Mouse (Mus musculus) right cerebral cortex, postnatal 10 days (tissue): Measurements from ENCODE around the gene Pglyrp3.
"Not testable (repeated sequence)": the region's sequence is repeated elsewhere in the genome, so short reads cannot be mapped to it uniquely, and the experiment has no call there.

Source experiments
- DNase-seq, 2 experiments: peaks; one replicate each; pipeline ENCODE4 v3.0.0; 2021; ENCODE audit warnings: low spot score in 2 of 2

The Pglyrp3 gene

DNA sequence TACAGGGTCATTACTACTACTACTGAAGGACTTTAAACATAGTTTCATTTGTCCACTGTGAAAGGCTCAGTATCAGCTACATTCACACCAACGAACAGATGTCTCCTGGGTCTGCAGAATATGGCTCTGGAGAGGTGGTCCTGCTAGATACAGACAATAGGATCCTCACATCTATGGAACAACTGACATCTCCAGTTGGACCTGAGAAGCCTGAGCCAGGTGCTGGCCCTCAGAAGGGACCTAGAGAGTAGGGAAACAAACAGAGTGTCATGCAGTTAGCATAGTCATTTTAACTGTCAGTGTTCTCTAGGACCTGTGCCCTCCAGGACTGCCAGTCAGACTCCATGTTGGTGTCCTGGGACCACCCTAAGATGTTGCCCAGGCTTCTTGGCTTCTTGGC, at the start of gene Pglyrp3:
TSS of gene Pglyrp3 (plus strand) at position 301 of the 400 bp plus-strand sequence.
- DNase-seq = no peak

DNA sequence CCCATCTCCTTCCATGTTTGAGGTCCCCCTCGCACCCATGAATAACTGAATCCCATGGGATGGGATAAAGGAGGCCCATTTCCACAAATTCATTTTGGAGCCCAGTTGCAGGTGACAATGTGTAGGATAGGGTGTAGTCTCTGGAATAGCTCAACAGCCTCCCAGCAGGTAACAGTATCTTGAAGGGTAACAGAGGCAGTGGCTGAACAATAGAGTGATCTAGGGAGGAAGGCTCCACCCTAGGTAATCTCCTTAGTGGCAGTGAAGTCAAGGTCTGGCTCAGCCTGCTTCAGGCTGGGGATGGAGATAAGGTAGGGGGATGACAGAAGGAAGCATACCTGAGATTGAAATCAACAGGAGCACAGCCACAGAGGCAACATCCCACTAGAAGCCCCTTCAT, 3.4 kb upstream of the Pglyrp3 start:
- no peak for DNase-seq

- not testable (repeated sequence) for DNase-seq
These were observed 10.2 kb downstream of the Pglyrp3 start for GRCm38 (mm10) chr3:92024541-92024940.

GRCm38 (mm10) chr3:92033203-92033602, 18.8 kb downstream of the Pglyrp3 start:
- DNase-seq = no peak

DNA sequence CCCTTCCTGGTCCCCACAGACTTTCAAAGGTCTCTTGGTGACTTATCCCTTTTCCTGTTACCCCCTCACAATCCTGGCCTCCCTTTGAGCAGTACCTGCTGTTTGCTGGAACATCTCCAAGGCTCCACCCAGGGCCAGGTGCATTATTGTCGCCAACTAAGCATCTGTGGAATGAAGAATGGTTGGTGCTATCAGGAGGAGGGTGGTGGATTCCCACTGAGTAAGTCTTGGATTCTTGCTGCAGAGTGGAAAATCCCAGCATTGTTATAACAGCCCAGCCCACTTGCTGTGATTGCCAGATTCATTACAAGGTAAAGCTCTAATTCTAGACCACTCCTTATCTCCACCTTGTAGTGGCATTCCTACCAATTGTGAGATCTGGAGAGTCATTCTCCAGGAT, 19.5 kb downstream of the Pglyrp3 start:
- DNase-seq = no peak

DNA sequence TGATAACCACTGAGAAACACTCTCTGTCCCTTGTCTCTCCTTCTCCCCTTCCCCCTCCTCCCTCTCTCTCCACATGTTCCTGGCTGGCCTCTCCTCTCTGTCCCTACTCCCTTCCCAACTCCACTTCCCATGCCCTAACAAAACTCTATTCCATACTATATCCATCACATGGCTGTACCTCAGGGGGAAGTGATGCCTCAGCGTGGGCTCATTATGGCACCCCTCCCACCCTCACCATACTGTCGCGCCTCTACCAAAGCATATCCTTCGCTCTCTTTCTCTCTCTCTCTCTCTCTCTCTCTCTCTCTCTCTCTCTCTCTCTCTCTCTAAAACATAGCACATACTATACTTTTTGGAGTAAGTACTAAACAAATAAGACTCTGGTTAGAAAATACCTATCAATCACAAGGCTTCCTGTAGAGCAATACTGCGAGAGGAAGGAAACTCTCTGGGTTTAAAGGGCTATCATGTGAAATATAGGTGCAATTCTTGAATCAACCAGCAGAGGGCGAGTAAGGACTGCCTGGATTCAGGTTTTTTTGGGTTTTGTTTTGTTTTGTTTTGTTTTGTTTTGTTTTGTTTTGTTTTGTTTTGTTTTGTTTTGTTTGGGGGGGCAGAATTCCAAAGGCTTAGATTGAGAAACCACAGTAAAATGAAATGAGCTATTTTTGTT, 36.1 kb downstream of the Pglyrp3 start:
- DNase-seq = no peak

DNA sequence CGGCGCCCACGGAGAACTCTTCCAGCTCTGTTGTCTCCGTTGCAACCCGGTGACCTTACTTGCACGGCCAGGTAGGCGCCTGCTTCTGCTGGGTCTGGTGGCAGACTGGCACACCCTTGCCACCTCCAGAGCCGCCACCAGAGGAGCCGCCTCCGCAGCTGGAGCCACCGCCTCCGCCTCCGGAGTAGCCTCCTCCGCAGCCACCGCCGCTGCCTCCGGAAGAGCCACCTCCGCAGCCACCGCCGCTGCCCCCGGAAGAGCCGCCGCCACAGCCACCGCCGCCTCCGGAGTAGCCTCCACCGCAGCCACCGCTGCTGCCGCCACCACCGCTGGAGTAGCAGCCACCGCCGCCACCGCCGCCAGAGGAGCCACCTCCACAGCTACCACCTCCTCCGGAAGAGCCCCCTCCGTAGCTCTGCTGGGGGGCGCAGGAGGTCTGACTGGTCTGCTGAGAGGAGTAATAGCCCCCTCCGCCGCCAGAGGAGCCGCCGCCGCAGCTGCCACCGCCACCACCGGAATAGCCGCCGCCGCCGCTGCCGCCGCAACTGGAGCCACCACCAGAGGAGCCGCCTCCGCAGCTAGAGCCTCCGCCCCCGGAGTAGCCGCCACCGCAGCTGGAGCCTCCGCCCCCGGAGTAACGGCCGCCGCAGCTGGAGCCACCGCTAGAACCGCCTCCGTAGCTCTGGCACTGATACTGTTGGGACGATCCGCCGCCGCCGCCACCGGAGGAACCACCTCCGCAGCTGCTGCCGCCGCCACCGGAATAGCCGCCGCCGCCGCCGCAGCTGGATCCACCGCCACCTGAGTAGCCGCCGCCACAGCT, 66.3 kb downstream of the Pglyrp3 start:
- DNase-seq = peak; percentile 75 to 78
